Mouse (Mus musculus) mouse embryonic stem cell (cell line): Measurements from ENCODE around the gene Abcb6.

Experiments used
- in situ Hi-C, 2 experiments: fragments of 300-500 bp; cut with MboI; formaldehyde crosslinking; loops; 1 replicate in 1 of 2; 3 replicates in 1 of 2; pipeline ENCODE4 v1.14.3; 2019 to 2020; ENCODE audit warnings: low sequenced_read_pairs in 2 of 2, low pct_unique_long_range_greater_than_20kb in 1 of 2, mixed read lengths in 1 of 2; ENCODE audit not compliant: unreplicated experiment in 1 of 2

Gene Abcb6

DNA sequence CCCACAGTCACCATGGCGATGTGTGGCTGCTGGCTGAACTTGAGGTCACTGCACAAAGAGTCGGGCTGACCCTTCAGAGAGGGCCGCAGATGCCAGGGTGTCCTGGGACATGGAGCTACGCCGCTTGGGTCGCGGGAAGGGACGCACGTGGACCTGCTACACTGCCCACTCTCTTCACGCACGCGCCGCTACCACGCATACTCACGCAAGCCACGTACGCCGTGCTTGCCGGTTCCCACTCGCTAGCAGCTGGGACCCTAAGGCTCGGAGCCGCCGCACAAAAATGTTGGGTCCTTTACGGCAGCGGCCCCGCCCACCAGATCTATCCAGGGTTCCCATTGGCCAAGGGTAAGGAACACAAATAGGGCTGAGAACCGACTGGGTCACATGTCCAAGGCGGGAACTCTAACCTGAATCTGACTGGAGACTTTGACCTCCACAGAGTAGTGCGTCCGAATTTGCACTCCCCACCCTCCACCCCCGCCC is at the start of gene Abcb6:
Gene Abcb6, minus strand, starts transcription at position 288 of the 486 bp plus-strand sequence.
- in situ Hi-C loops, result loop anchor here in 1 of 2 experiments (10.0 kb wide), 1 partner anchor 75 kb away; no protein-coding TSS in a partner anchor

DNA sequence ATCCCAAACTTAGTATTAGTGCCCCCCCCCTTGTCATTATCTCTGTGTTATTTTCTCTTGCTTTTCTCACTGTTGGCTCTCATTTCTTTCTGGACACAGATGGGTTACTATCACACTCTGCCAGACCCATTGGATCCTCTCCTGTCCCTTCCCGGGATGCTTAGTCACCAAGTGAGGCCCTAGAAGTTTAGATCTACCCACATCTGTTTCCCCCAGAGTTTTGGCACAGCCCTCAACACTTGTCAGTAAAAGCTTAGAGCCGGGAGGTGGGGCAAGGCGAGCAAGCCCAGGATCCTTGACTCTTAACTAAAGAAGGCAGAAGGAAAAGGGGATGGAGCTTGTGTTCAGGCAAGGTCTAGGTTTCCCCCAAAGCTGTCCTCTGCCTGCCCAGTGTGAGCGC is 49.0 kb upstream of the Abcb6 start:
- in situ Hi-C loops, result no loop called here

DNA sequence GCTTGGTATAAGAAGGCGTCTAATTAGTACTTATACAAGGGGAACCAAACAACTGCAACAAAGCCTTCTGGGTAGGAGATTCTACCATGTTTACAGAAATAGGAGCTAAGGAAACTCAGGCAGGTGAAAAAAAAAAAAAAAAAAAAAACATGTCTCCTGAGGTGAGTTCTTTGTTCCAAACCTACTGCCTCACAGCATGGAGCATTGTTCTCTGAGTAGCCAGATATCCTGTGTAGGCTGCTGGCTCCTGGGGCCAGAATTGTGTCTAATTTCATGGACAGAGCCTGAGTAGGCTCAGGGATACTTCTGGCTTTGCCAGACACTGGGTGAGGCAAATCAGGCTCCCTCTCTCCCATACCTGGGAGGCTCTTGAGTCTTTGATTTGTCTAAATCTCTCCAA is 47.5 kb upstream of the Abcb6 start:
- in situ Hi-C loops, result no loop called here

DNA sequence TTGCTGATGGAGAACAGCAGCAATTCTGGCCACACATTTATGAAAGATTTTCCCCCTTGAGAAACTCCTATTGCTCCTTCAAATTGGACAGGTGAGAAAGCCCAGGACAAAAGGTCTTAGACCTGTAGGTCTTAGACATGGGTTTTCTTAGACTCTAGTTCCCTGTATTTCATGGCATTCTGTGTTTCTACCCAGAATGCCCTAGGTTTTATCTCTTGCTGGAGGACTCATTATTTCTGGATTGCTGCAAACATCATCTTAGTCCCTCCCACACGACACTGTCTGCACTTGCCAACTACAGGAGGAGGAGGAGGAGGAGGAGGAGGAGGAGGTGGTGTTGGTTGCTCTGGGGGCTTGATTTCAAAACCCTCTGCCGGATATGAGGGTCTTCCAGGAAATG is 45.9 kb upstream of the Abcb6 start:
- in situ Hi-C loops, result no loop called here

DNA sequence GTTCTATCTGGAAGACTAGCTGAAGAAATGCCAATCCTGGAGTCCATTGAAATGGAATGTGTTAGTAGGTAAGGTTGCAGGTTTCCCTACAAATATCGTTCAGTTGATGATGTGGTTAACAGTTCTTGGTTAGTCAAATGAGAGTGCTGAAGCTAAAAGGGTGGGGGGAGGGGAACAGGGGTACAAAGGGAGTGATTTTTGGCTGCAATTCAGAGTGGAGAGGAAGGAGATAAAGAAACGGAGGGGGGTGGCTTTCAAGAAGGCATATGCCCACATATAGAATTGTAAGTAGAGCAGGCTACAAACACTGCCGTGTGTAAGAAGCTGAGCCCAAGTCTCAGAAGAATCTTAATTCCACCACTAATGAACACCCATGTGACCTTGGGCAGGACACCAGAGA is 45.3 kb upstream of the Abcb6 start:
- in situ Hi-C loops, result no loop called here

DNA sequence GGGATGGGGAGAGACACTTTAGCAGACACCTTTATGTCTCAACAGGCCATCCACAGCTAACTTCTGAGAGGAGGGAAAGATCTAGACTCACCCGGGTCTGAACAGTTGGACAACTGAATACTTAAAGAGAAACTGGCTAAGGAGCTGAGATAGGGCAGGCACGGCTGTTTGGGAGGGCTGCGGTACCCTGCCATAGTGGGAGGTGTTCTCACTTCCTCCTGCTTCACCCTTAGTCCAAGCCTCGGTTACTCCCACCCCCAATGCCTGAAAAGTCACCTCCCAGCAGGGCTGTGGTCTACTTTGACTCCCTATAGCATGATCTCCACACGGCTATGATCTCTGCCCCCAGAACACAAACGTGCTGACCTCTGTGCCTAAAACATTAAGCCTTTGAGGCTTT is 43.3 kb upstream of the Abcb6 start:
- in situ Hi-C loops, result no loop called here

DNA sequence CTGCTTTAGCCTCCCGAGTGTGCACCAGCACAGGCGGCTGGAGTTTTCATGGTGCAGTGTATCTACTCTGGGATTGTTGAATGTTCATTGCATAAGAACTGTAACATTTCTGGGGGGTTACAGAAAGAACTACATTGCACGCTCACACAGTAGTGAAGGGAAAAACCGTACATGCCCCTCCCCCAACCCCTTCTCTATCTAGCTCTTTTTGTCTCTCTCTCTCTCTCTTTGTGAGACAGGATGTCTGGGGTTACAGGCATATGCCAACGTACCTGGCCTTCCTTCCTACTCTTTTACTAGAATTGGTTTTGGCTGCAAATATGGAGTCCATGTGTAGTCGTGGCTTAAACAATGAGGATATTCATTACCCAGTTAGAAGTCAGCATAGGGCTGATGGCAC is 42.7 kb upstream of the Abcb6 start:
- in situ Hi-C loops, result no loop called here

DNA sequence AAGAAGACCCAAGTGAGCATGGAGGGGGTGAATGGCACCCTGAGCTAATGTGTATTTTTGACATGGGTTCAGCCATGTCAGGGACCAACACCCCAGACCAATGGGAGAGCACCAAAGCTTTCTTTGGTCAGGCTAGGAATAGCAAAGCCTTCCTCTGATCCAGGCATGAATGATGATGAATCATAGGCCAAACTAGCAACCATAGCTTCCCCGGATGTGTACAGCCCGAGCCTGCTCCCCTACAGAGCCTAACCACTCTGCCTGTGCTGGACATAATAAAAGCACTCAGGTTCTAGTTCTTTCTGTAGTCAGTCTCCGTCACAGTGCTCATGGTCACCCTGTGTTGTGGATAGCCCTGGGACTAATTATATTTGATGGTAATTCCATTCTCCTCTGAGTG is 41.3 kb upstream of the Abcb6 start:
- in situ Hi-C loops, result no loop called here

DNA sequence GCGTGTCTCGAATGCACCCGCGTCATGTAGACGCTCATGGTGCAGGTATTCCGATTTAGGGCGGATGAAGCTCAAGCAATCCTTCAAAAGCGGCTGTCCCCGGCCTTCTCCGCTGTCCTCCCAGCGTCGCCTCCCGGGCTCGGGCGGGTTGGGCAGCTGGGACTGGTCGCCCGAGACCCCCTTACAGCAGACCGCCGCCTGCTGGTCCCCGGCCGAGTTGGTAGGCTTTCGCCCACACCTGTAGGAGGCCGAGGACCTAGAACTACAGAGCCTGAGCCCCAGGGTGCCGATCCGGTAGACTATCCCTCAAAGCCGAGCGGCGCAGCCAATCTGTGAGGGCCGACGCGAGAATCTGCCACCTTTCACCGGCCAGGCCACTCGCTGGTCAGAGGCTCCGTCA is 39.3 kb upstream of the Abcb6 start, which contains the start of gene Tuba4a:
Gene Tuba4a, minus strand, starts transcription at position 335 of the 400 bp plus-strand sequence.
- in situ Hi-C loops, result no loop called here

DNA sequence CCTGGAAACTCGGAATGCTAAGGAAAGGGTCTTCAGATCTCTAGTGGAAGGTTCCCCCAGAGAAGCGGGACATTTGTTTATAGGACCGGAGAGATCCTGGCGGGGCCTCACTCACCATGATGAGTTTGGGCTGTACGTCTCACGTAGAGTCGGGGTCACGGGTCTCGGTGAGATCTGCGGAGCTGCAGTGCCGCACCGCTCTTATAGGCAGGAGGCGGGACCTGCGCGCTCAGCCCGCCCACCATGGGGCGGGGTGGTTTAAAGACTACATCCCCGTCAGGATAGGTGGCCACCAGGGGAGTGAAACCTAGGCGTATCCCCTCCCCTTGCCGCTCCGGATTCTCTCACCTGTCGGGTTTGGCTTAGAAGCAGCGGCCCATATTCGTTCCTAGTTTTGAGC is 38.9 kb upstream of the Abcb6 start:
- in situ Hi-C loops, result no loop called here

DNA sequence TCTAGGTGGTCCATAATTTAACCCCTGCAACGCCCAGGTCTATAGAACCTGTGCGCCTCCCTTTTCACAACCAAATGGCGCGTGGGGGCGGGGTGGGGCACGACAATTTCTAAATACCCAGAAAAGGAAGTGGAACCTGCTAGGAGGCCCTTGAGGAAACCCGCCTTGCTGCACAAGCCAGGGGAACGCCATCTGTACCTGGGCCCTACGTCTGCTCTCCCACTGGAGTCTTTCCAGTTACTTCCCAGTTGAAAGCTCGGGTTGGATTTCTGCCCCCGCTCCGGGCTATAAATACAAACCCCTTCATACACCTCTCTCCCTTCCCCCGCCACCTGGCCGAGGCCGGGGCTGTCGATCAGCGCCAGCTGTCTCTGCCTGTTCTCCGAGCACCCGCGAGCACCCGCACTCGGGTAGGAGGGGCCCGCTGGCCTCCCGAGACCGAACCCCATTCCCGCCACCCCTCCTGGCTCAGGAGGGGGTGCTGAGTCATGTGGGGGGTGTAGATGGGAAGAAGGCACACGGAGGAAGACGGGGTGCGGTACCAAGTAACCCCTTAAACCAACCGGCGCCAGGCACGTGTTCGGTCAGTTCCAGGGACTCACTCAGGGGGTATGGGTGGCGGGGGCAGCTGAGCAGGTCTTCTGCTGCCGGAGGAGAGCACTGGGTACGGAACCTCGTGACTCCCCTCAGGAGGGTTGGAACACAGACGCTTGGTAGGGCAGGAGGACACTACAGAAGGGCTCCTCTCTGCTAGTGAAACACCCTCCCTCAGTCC is 38.2 kb upstream of the Abcb6 start:
- in situ Hi-C loops, result no loop called here

DNA sequence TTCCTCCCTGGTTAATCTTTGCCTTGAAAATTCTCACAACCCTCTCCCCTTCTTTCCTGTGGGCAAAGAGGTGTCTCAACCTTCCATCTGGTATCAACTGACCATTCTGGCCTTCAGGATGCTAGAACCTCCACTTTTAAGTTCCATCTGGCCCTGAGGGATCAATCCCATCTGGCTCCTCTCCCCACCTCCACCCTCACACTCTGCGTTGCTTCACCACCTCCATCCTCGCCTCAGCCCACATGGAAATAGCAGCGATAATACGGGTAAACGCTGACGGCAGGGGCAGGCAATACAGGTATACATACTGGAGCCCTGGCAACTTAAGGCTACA is 37.7 kb upstream of the Abcb6 start:
- in situ Hi-C loops, result no loop called here

DNA sequence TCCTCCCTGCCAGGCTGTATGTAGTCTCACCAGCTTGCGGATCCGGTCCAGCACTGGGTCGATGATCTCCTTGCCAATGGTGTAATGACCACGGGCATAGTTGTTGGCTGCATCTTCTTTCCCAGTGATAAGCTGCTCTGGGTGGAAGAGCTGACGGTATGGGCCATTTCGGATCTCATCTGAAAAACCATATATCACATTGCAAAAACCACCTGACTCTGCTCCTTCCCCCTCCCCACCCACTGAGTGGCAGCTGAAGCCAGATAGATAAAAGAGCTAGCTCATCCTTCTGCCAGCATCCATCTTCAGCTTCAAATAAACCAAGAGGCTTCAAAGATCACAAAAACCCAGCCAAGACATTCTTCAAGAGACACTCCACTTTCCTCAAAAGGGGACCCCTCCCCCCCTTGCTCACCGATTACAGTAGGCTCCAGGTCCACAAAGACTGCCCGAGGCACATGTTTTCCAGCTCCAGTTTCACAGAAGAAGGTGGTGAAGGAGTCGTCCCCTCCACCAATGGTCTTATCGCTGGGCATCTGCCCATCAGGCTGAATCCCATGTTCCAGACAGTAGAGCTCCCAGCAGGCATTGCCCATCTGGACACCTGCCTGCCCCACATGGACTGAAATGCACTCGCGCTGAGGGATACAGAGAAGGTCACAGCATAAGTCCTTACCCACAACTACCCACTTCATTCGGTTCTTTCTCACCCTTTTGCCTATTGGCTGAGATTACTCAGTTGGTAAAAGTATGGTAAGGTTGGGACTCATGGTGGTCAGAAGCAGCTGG is 36.8 kb upstream of the Abcb6 start:
- in situ Hi-C loops, result no loop called here

DNA sequence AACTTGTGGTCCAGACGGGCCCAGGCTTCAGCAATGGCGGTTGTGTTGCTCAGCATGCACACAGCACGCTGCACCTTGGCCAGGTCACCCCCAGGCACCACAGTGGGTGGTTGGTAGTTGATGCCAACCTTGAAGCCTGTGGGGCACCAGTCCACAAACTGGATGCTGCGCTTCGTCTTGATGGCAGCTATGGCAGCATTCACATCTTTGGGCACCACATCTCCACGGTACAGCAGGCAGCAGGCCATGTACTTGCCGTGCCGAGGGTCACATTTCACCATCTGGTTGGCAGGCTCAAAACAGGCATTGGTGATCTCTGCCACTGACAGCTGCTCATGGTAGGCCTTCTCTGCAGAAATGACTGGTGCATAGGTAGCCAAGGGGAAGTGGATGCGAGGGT is 35.6 kb upstream of the Abcb6 start:
- in situ Hi-C loops, result no loop called here

DNA sequence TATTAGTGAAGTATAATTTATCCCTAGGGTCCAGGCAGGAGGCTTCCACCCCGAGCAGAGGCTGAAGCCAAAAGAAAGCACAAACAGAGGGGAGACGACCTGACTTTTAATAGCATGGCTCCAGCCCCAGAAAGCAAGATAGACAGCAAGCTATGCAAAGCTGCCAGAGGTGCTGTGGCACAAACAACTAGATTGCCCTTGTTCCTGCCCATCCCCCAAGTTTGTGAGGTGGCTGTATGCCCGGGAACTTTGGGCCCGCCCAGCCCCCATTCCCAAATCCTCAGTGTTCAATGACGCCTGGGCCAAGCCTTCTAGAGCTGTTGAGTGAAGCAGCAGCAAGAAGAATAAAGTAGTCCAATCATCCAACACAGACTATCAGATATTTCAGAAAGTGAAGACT is 34.7 kb upstream of the Abcb6 start:
- in situ Hi-C loops, result no loop called here

DNA sequence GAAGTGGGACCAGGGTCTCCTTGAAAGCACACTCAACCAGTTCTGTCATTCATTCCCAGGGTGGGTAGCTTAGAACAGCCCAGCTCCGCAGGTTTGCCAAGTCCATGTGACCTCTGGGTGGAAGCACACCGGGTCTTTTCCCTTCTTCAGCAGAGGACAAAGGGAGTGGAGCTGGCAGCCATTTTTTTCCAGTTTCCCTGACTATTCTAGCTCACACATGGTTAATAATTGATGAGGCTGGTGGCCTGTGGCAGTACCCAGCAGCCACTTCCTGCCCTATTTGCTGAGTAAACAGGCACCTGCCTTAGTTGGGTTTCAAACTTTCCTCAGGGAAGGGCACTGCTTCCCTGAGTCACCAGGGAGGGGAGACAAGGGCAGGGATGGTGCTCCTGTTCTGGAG is 34.2 kb upstream of the Abcb6 start:
- in situ Hi-C loops, result no loop called here

DNA sequence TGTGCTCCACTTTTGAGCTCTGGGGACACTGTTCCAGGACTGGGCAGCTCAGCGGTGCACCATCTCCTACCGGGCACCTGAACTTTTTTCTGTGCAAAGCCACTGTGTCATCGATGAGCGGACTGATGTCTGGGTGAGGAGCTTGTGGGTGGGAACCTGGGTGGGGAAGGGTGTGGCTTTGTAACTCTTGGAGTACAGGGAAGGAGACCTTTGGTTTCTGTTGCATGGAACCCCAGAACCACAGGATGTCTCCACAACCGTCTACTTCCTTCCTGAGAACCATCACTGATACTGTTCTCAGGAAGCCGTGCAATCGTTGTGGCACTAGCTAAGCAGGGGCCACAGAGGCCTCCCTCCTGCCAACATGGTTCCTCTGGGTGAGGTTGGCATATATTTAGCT is 32.9 kb upstream of the Abcb6 start:
- in situ Hi-C loops, result no loop called here

DNA sequence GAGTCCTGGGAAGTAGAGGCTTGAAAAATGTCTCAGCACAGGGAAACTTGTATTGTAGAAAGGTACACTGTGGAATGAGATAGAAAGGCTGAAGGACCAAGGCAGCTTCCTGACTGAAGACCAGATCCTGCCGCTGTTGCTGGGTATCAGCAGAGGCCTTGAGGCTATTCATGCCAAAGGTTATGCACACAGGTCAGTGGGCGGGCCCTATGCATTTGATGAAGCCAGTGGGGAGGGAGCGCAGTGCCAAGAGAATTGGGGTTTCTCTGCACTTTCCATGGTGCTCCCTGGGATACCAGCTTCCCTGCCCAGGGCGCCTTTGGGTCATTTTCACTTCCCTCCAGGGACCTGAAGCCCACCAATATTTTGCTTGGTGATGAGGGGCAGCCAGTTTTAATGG is 32.4 kb upstream of the Abcb6 start:
- in situ Hi-C loops, result no loop called here

DNA sequence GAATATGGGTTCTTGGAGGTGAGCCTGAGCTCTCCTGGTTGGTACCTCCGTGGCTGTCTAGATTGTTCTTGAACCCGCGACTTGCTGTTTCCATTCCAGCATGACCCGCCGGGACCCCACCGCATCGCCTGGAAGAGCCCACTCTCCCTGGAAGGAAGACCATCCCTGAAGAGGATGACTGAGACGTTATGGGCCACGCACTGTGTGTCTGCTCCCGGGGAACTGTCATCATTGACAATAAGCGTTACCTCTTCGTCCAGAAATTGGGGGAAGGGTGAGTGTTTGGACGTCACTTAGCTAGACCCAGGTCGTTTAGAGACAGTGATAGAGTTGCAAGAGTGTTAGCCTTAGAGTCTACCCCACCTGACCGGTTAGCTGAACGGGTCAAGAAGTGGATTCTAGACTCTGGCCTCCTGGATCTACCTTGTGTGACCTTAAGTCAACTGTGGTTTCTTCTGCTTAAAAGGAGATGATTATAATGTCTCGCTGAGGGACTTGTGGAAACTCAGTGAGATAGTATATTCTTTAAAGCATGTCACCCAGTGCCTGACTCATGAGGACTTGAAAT is 31.0 kb upstream of the Abcb6 start:
- in situ Hi-C loops, result no loop called here
